Mouse (Mus musculus): ENCODE measurements around the gene Acsf3.
A peak's percentile ranks its signal among the peaks of the same experiment; 100 is the strongest.

DNA sequence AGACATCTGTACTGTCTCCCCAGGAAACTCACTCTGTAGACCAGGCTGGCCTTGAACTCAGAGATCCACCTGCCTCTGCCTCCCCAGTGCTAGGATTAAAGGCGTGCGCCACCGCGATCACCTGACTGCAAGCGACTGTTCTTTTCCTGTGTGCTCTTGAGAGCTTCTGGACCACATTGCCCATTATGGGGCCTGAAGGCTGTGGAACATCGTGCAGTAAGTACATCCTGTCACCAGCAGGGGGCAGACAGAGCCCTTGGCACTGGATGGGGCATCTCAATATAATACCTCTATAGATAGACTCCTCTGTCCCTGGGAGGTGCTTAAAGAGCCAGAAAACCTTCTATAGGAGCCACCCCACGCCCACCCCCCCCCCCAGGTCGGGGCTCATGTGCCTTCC is 59.7 kb downstream of the Acsf3 start:
- TF ChIP-seq CTCF (IDR thresholded peaks at IDR 0.05; ENCODE audit: low read depth) (peak; percentile 89), EP300 (optimal IDR thresholded peaks at IDR 0.05) (no peak)
